Comparison of ENCODE assay signal across 12 mouse cellular contexts in genomic region chr7:101676762-101677308, GRCm38 (mm10). TPM values are rescaled to one million over a fixed set of nuclear protein-coding genes. Genes with fewer than 3 reads are reported as not detected.
A peak's percentile ranks its signal among the peaks of the same experiment; 100 is the strongest.
DNase-seq lines count a peak whose midpoint lies in the region; ATAC-seq and TF ChIP-seq lines count a peak whose summit lies in the region.
"Had no signal": no experiment of that assay in that cellular context is flagged by ENCODE, and none has a peak within 500 bp of the region (broad histone marks: within the 10 kb centered on the region; RNA-seq: fewer than 3 reads in every experiment).

No protein-coding gene starts in this region.

- no peaks in the 10 kb centered on the region for H3K36me3 ChIP-seq in kidney, embryonic 15.5 days
- H3K36me3 ChIP-seq in forebrain, embryonic 11.5 days (ENCODE audit: control insufficient read depth, insufficient read depth, low read length), result no peaks in the 10 kb centered on the region
- H3K36me3 ChIP-seq in midbrain, embryonic 12.5 days, result no peaks in the 10 kb centered on the region

- TF ChIP-seq POLR2A in brain, embryonic 14.5 days (IDR thresholded peaks at IDR 0.05; ENCODE audit: borderline replicate concordance, extremely low read depth, insufficient read depth, insufficient read length, poor library complexity, severe bottlenecking), result no peak

- no peak overlapping the region for H3K4me3 ChIP-seq in kidney, embryonic 15.5 days (replicated peaks)
- no peak overlapping the region for H3K4me3 ChIP-seq in forebrain, embryonic 11.5 days (ENCODE audit: low read depth, low read length)
- no peak overlapping the region for H3K4me3 ChIP-seq in midbrain, embryonic 12.5 days

- no peaks in the 10 kb centered on the region for H3K27me3 ChIP-seq in kidney, embryonic 15.5 days
- H3K27me3 ChIP-seq in forebrain, embryonic 11.5 days (ENCODE audit: control insufficient read depth, insufficient read depth, low read length), result no peaks in the 10 kb centered on the region
- H3K27me3 ChIP-seq in midbrain, embryonic 12.5 days, result no peaks in the 10 kb centered on the region

- TF ChIP-seq CTCF in brain, embryonic 14.5 days (IDR thresholded peaks at IDR 0.05; ENCODE audit: borderline replicate concordance, extremely low read depth, insufficient read depth, insufficient read length), result no peak

- 47% methylated on average over 3 of the region's 3 CpGs for whole genome bisulfite sequencing in kidney, embryonic 15.5 days
- WGBS in forebrain, embryonic 11.5 days, result 5% methylated on average over 3 of the region's 3 CpGs
- WGBS in midbrain, embryonic 12.5 days, result 9% methylated on average over 3 of the region's 3 CpGs

- peaks cover 38% of the 10 kb centered on the region for H3K4me1 ChIP-seq in kidney, embryonic 15.5 days
- peaks cover 13% of the 10 kb centered on the region; the same call in 1 of the 2 replicates for H3K4me1 ChIP-seq in forebrain, embryonic 11.5 days (replicated peaks; ENCODE audit: control insufficient read depth, insufficient read depth, low read length)
- peaks cover 36% of the 10 kb centered on the region for H3K4me1 ChIP-seq in midbrain, embryonic 12.5 days

- no peak overlapping the region for H3K9ac ChIP-seq in kidney, embryonic 15.5 days
- H3K9ac ChIP-seq in forebrain, embryonic 11.5 days (ENCODE audit: low read length), result peak overlapping the region; percentile 35
- H3K9ac ChIP-seq in midbrain, embryonic 12.5 days (replicated peaks), result 0 out of 2 replicates have a peak overlapping the region, but pooled peaks have one; percentile 1

- no peak for DNase-seq in kidney, adult 8-10 months
- DNase-seq in brain, embryonic 14.5 days (ENCODE audit: low read depth), result peak; percentile 65
- DNase-seq in forebrain, embryonic 11.5 days (ENCODE audit: low spot score), result peak; percentile 62
- no peak for DNase-seq in right cerebral cortex, postnatal 36 days (ENCODE audit: low spot score in 2 of 2)
- no peak for DNase-seq in urinary bladder, postnatal 14 days (ENCODE audit: low spot score)
- DNase-seq in frontal cortex, adult 2 months (ENCODE audit: extremely low spot score in 1 of 2, low spot score in 1 of 2), result no peak
- DNase-seq: adrenal gland, postnatal 14 days; gastrocnemius, postnatal 36 days; right cerebral cortex, postnatal 14 days had no signal

- H3K9me3 ChIP-seq in kidney, embryonic 15.5 days (replicated peaks), result no peaks in the 10 kb centered on the region
- H3K9me3 ChIP-seq in forebrain, embryonic 11.5 days (ENCODE audit: control insufficient read depth, low read length), result no peaks in the 10 kb centered on the region
- H3K9me3 ChIP-seq in midbrain, embryonic 12.5 days, result no peaks in the 10 kb centered on the region
- H3K9me3 ChIP-seq: G1E had no signal

- H3K27ac ChIP-seq in kidney, embryonic 15.5 days, result peak overlapping the region; percentile 38; the same call in 1 of the 2 replicates
- peak overlapping the region; percentile 70 for H3K27ac ChIP-seq in forebrain, embryonic 11.5 days (ENCODE audit: low read depth, low read length)
- H3K27ac ChIP-seq in midbrain, embryonic 12.5 days (replicated peaks), result peak overlapping the region; percentile 58

- ATAC-seq in kidney, embryonic 15.5 days (replicated peaks; ENCODE audit: low FRiP score), result no peak
- peak; percentile 53 for ATAC-seq in forebrain, embryonic 11.5 days (replicated peaks; ENCODE audit: low FRiP score)
- ATAC-seq in midbrain, embryonic 12.5 days (ENCODE audit: low FRiP score, low read depth), result 0 out of 2 replicates have a peak, but pooled peaks have one; percentile 42

- no peak overlapping the region for H3K4me2 ChIP-seq in kidney, embryonic 15.5 days
- H3K4me2 ChIP-seq in forebrain, embryonic 11.5 days (ENCODE audit: low read depth, low read length, severe bottlenecking), result peak overlapping the region; percentile 21; the same call in 1 of the 2 replicates
- H3K4me2 ChIP-seq in midbrain, embryonic 12.5 days (replicated peaks), result 0 out of 2 replicates have a peak overlapping the region, but pooled peaks have one; percentile 10

RNA-seq across cellular contexts. Expression of gene Clpb, which starts 13.4 kb away (rescaled TPM):
- 58.7 and 64.7 TPM in 2 replicates for polyA plus RNA-seq in kidney, embryonic 15.5 days (2015; fragmentation: Nextera tagmentation; extraction: Ambion mirVana)
- 20.1 and 25.4 TPM in 2 replicates for polyA plus RNA-seq in brain, embryonic 14.5 days (2012; rRNA removed)
- 43.5 and 47.5 TPM in 2 replicates for polyA plus RNA-seq in forebrain, embryonic 11.5 days (2014; fragmentation: Nextera tagmentation; extraction: Ambion mirVana)
- polyA plus RNA-seq in midbrain, embryonic 12.5 days (2016; fragmentation: Nextera tagmentation; extraction: Ambion mirVana), result 42.3 and 42.4 TPM in 2 replicates
- polyA plus RNA-seq in frontal cortex, adult 2 months (2012; rRNA removed), result 36.3 and 45.7 TPM in 2 replicates

Comparison
In these comparisons a context has a peak if more than half of its experiments do, and no peak if none do; other contexts are left out.
1. DNase-seq: peak in brain, embryonic 14.5 days (single experiment) and forebrain, embryonic 11.5 days (single experiment); none in kidney, adult 8-10 months (0 of 2), right cerebral cortex, postnatal 36 days (0 of 2), urinary bladder, postnatal 14 days (single experiment) and frontal cortex, adult 2 months (0 of 2).
2. Peak in every context shown above with its lines, with median percentiles within 50 percentile points of each other: H3K27ac ChIP-seq.